Mouse (Mus musculus): ENCODE results near the gene Pvalb.

DNA sequence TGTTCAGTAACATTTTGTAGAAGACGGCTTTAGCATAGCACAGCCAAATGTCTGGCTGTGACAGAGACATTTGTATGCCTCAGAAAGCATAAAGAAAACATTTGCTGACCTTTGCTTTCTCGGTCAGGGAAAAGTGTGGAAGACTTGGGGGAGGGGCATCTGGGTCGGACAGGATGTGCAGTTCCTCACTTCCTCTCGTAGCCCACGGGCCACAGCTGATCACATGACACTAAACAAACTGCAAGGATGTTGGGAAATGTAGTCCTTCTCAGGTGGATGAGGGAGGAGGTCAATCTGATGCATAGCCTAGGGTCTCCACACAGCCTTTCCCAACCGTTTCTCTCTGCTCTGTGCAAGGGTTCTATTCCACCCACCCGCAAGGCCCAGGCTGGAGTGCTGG, 57.6 kb downstream of the Pvalb start:
- TF ChIP-seq EP300 (IDR thresholded peaks at IDR 0.05) (no peak), CTCF (IDR thresholded peaks at IDR 0.05) (no peak)
